Mouse (Mus musculus) lung, postnatal 0 days (tissue): Measurements from ENCODE around the gene Mok. TPM values are rescaled to one million over a fixed set of nuclear protein-coding genes. Genes with fewer than 3 reads are reported as not detected.

Experiments
- ATAC-seq: fragments of 200-750 bp; cut with Nextera tagmentation; 2 replicates; pipeline ENCODE4 v1.8.0; 2017; ENCODE audit warnings: moderate library complexity
- DNase-seq: peaks from one replicate; pipeline ENCODE4 v3.0.0-alpha.2; 2016; ENCODE audit warnings: low spot score
- H3K27ac ChIP-seq: fragments of 300-500 bp; sonication (generic); 2 replicates; pipeline ENCODE4 v1.5.1; 2014; ENCODE audit warnings: antibody characterized with exemption, mild to moderate bottlenecking, low read length, mixed read lengths
- H3K27me3 ChIP-seq: fragments of 300-500 bp; sonication (generic); replicated peaks from 2 replicates; pipeline ENCODE4 v1.6.1; 2014; ENCODE audit warnings: low read length, mixed read lengths; ENCODE audit not compliant: insufficient read depth
- H3K36me3 ChIP-seq: fragments of 300-500 bp; sonication (generic); 2 replicates; pipeline ENCODE4 v1.6.1; 2014; ENCODE audit warnings: low read length, mixed read lengths; ENCODE audit not compliant: insufficient read depth
- H3K4me1 ChIP-seq: fragments of 300-500 bp; sonication (generic); 2 replicates; pipeline ENCODE4 v1.6.1; 2014; ENCODE audit warnings: antibody characterized with exemption, low read depth, low read length, mixed read lengths; ENCODE audit not compliant: insufficient read depth
- H3K4me2 ChIP-seq: fragments of 300-500 bp; sonication (generic); replicated peaks from 2 replicates; pipeline ENCODE4 v1.6.1; 2014; ENCODE audit warnings: low read depth, mild to moderate bottlenecking, low read length, moderate library complexity, mixed read lengths
- H3K4me3 ChIP-seq: fragments of 300-500 bp; sonication (generic); 2 replicates; pipeline ENCODE4 v1.5.1; 2014; ENCODE audit warnings: low read depth, low read length
- H3K9ac ChIP-seq: fragments of 300-500 bp; sonication (generic); replicated peaks from 2 replicates; pipeline ENCODE4 v1.6.1; 2014; ENCODE audit warnings: low read depth, mild to moderate bottlenecking
- H3K9me3 ChIP-seq: fragments of 300-500 bp; sonication (generic); 2 replicates; pipeline ENCODE4 v1.6.1; 2016; ENCODE audit warnings: low read length, mixed read lengths
- CTCF ChIP-seq: IDR thresholded peaks from 2 replicates; pipeline ENCODE4 v1.5.1; 2016; ENCODE audit warnings: antibody characterized with exemption, mild to moderate bottlenecking
- EP300 ChIP-seq: IDR thresholded peaks from 2 replicates; pipeline ENCODE4 v1.6.1; 2016; ENCODE audit warnings: antibody characterized with exemption, mild to moderate bottlenecking, control low read depth
- WGBS: fragments of 180-500 bp; shearing (Covaris S2); extraction: QIAGEN DNeasy Blood & Tissue Kit; methylation state at CpG from one replicate; pipeline ENCODE4 v1.1.7; 2014; 5-methylcytosine and 5-hydroxymethylcytosine counted together
- polyA plus RNA-seq: library from polyadenylated mRNA; unstranded; fragments of >200 nt; fragmentation: Nextera tagmentation; extraction: Ambion mirVana; gene quantifications from 2 replicates; pipeline ENCODE4 v1.2.1, GENCODE M21; 2015

Gene Mok
- polyA plus RNA-seq, 1 experiment from 2014 or later, result 11.1 TPM

- ATAC-seq (no peak), DNase-seq (no peak)
- no peak for TF ChIP-seq EP300
- TF ChIP-seq CTCF, result no peak
- Histone ChIP-seq H3K27ac (no peak overlapping the region), H3K36me3 (no peaks in the 10 kb centered on the region), H3K9me3 (no peaks in the 10 kb centered on the region), H3K4me1 (no peaks in the 10 kb centered on the region; the same call in 1 of the 2 replicates), H3K27me3 (no peaks in the 10 kb centered on the region), H3K4me3 (no peak overlapping the region), H3K4me2 (no peak overlapping the region), H3K9ac (no peak overlapping the region)
- 97% methylated on average over 1 of the region's 1 CpGs for WGBS
Measured at GRCm38 (mm10) chr12:110782278-110782677, 58.5 kb downstream of the Mok start.

GRCm38 (mm10) chr12:110781181-110781580, 59.6 kb downstream of the Mok start:
- Histone ChIP-seq H3K9ac (no peak overlapping the region), H3K36me3 (no peaks in the 10 kb centered on the region), H3K9me3 (no peaks in the 10 kb centered on the region), H3K4me1 (no peaks in the 10 kb centered on the region; the same call in 1 of the 2 replicates), H3K4me2 (no peak overlapping the region), H3K27me3 (no peaks in the 10 kb centered on the region), H3K4me3 (no peak overlapping the region), H3K27ac (no peak overlapping the region)
- TF ChIP-seq EP300 (no peak), CTCF (no peak)
- no peak for ATAC-seq
- 86% methylated on average over 8 of the region's 8 CpGs for WGBS
- no peak for DNase-seq

GRCm38 (mm10) chr12:110779296-110779695, 61.4 kb downstream of the Mok start:
- no peak for ATAC-seq
- H3K9me3 ChIP-seq, result no peaks in the 10 kb centered on the region
- H3K36me3 ChIP-seq, result no peaks in the 10 kb centered on the region
- peaks cover 5% of the 10 kb centered on the region; the same call in 1 of the 2 replicates for H3K4me1 ChIP-seq
- no peak overlapping the region for H3K4me2 ChIP-seq
- H3K27me3 ChIP-seq, result no peaks in the 10 kb centered on the region
- H3K27ac ChIP-seq, result no peak overlapping the region
- no peak overlapping the region for H3K4me3 ChIP-seq
- no peak overlapping the region for H3K9ac ChIP-seq
- peak; percentile 18 for DNase-seq
- no peak for TF ChIP-seq EP300
- TF ChIP-seq CTCF, result no peak
- 48% methylated on average over 7 of the region's 7 CpGs for WGBS

- TF ChIP-seq CTCF, result no peak
- no peak for TF ChIP-seq EP300
- ATAC-seq, result no peak
- Histone ChIP-seq H3K9ac (no peak overlapping the region), H3K4me3 (no peak overlapping the region), H3K36me3 (no peaks in the 10 kb centered on the region), H3K9me3 (no peaks in the 10 kb centered on the region), H3K4me1 (peaks cover 5% of the 10 kb centered on the region; the same call in 1 of the 2 replicates), H3K4me2 (no peak overlapping the region), H3K27ac (no peak overlapping the region), H3K27me3 (no peaks in the 10 kb centered on the region)
- DNase-seq, result peak; percentile 14
- 74% methylated on average over 5 of the region's 5 CpGs for WGBS
Measured at GRCm38 (mm10) chr12:110777853-110778252, 62.9 kb downstream of the Mok start.

GRCm38 (mm10) chr12:110775628-110776426, 64.9 kb downstream of the Mok start:
- WGBS, result 50% methylated on average over 5 of the region's 5 CpGs
- H3K27ac ChIP-seq, result no peak overlapping the region
- H3K36me3 ChIP-seq, result no peaks in the 10 kb centered on the region
- H3K4me1 ChIP-seq, result peaks cover 5% of the 10 kb centered on the region; the same call in 1 of the 2 replicates
- DNase-seq, result peak; percentile 52
- ATAC-seq, result peak; percentile 40; the same call in 1 of the 2 replicates
- TF ChIP-seq CTCF (no peak), EP300 (no peak)
- H3K4me2 ChIP-seq, result no peak overlapping the region
- H3K27me3 ChIP-seq, result no peaks in the 10 kb centered on the region
- no peak overlapping the region for H3K9ac ChIP-seq
- H3K4me3 ChIP-seq, result no peak overlapping the region
- H3K9me3 ChIP-seq, result no peaks in the 10 kb centered on the region

- Histone ChIP-seq H3K4me1 (peaks cover 5% of the 10 kb centered on the region; the same call in 1 of the 2 replicates), H3K36me3 (no peaks in the 10 kb centered on the region), H3K27ac (no peak overlapping the region), H3K4me2 (no peak overlapping the region), H3K9ac (no peak overlapping the region), H3K4me3 (no peak overlapping the region), H3K9me3 (no peaks in the 10 kb centered on the region), H3K27me3 (no peaks in the 10 kb centered on the region)
- TF ChIP-seq CTCF (no peak), EP300 (no peak)
- WGBS, result 95% methylated on average over 6 of the region's 6 CpGs
- no peak for ATAC-seq
- DNase-seq, result no peak
Measured at GRCm38 (mm10) chr12:110771961-110772360, 68.8 kb downstream of the Mok start.
